Mouse (Mus musculus) liver, postnatal 0 days (tissue): ENCODE data around the gene Copz1.
A peak's percentile ranks its signal among the peaks of the same experiment; 100 is the strongest.

Experiments
- CTCF ChIP-seq: sonication (generic); IDR thresholded peaks from 2 replicates; pipeline ENCODE4 v1.5.1; 2016; ENCODE audit warnings: antibody characterized with exemption, low read depth
- EP300 ChIP-seq: IDR thresholded peaks from 2 replicates; pipeline ENCODE4 v1.6.1; 2016; ENCODE audit warnings: antibody characterized with exemption, low read depth, mild to moderate bottlenecking

DNA sequence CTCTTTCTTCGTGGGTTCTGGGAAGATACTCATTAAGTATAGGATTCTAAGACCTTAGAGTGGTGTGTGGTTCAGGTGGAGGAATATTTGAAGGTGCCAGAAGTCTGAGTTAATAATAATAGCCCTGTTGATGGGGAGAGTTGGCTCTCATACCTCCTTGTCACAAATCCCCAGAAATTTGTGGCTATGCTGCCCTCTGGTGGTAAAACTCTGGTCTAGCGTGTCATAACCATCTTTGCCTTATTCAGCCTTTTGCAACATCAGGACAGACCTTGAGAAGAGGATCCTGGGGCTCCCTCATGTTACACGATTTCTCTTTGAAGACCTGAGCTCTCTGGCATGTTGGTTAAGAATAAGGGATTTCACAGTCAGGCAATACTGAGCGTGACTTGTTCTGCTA is 69.9 kb downstream of the Copz1 start:
- TF ChIP-seq CTCF (peak; percentile 88), EP300 (no peak)
